Mouse (Mus musculus) mouse trophoblast stem cell (cell line): ENCODE data around the gene Cldn34b3.
"Not testable (repeated sequence)": the region's sequence is repeated elsewhere in the genome, so short reads cannot be mapped to it uniquely, and the experiment has no call there.

Experiments used
- in situ Hi-C, 2 experiments: fragments of 300-500 bp; cut with MseI, MboI; formaldehyde crosslinking; loops; 2 replicates in 1 of 2; 3 replicates in 1 of 2; pipeline ENCODE4 v1.15.1; 2025

Gene Cldn34b3

GRCm38 (mm10) chrX:76264004-76264403 lies at the start of gene Cldn34b3:
Gene Cldn34b3, plus strand, starts transcription at chrX:76264304.
- in situ Hi-C loops, result not testable (repeated sequence)
